Mouse (Mus musculus): ENCODE data around the gene Stxbp1. TPM values are rescaled to one million over a fixed set of nuclear protein-coding genes. Genes with fewer than 3 reads are reported as not detected.

Gene Stxbp1
- total RNA-seq (2021): 10 to 100 TPM; 34.8 to 39.6 TPM

DNA sequence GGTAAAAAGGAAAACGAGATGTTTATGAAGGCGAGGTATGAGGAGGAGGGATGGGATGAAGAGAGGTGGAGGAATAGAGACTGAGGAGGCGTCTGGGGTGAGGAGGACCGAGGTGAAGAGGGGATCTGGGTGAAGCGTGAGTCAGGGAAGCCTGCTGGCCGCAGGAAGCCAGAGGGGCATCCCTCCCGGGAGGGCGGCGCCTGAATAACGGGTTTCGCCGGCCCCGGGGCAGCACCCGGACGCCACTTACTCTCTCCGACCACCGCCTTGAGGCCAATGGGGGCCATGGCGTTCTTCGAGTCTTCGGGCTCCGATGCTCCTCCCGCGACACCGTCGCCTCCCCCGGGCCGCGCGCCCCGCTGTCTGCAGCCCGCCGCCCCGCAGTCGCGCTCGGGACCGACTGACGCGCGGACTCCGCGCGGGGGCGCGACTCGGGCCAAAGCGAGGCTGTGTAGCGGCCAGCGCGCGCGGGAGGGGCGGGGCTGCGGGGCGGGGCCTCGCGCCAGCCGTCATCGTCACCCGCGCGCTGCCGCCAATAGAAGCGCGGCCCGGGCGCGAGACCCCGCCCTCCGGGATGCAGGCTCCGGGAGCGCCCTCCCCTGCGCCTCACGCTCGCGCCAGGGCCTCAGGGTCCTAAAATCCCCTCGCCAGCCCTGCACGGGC, at the start of gene Stxbp1:
Gene Stxbp1 (minus strand): TSS at position 441 of the 663 bp plus-strand sequence.
- peak; percentile 94 for DNase-seq

- no peak for DNase-seq
Observed at GRCm38 (mm10) chr2:32896507-32897147, 49.6 kb upstream of the Stxbp1 start.

- no peak for DNase-seq
Observed at GRCm38 (mm10) chr2:32895606-32896106, 48.6 kb upstream of the Stxbp1 start.

- DNase-seq: no peak
Observed at GRCm38 (mm10) chr2:32894097-32894496, 47.1 kb upstream of the Stxbp1 start.

GRCm38 (mm10) chr2:32892490-32892889, 45.4 kb upstream of the Stxbp1 start:
- DNase-seq: no peak

- no peak for DNase-seq
Observed at GRCm38 (mm10) chr2:32891278-32891677, 44.2 kb upstream of the Stxbp1 start.

GRCm38 (mm10) chr2:32890280-32890679, 43.2 kb upstream of the Stxbp1 start:
- no peak for DNase-seq

GRCm38 (mm10) chr2:32888551-32888950, 41.5 kb upstream of the Stxbp1 start:
- DNase-seq: no peak

GRCm38 (mm10) chr2:32888029-32888428, 41.0 kb upstream of the Stxbp1 start:
- no peak for DNase-seq

DNA sequence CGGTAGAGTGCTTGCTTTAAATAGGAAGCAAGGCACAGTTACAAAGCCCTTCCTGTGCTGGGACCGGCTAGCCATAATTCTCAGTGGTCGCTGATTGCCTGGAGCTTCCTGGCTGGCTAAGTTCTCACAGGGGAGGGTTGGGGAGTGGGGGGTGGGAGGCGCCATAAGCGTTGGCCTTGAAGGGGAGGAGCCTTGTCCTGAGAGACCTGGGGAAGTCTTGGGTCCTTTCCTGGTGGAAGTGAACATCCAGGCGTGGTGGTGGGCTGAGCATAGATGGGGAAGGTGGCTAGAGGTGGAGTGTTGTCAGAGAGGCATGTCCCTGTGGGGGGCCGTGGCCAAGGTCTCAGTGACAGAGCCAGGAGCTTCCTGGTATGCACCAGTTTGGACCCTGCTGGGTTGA, 37.7 kb upstream of the Stxbp1 start:
- DNase-seq: no peak

GRCm38 (mm10) chr2:32882283-32883043, 35.4 kb upstream of the Stxbp1 start:
- peak; percentile 56 for DNase-seq

DNA sequence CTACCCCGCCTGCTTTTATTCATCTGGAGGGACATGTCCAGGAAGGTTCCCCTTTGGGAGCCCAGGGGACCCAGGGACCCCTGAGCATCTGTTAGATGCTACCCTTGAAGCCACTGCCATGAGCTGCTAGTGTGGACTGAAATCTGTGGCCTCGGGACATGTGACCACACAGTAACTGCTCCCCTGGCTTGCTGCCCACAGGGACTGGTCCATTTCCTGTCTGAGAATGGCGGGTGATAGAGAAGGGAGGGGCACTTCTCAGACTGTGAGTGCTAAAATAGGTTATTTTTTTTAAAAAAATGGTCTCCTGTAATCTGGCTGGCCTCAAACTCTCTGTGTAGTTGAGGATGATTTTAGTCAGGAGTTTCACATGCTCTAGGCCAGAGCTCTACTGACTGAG, 34.7 kb upstream of the Stxbp1 start:
- peak; percentile 91 for DNase-seq

GRCm38 (mm10) chr2:32881054-32881453, 34.0 kb upstream of the Stxbp1 start:
- DNase-seq: peak; percentile 40

- DNase-seq: no peak
Observed at GRCm38 (mm10) chr2:32879593-32879992, 32.5 kb upstream of the Stxbp1 start.

DNA sequence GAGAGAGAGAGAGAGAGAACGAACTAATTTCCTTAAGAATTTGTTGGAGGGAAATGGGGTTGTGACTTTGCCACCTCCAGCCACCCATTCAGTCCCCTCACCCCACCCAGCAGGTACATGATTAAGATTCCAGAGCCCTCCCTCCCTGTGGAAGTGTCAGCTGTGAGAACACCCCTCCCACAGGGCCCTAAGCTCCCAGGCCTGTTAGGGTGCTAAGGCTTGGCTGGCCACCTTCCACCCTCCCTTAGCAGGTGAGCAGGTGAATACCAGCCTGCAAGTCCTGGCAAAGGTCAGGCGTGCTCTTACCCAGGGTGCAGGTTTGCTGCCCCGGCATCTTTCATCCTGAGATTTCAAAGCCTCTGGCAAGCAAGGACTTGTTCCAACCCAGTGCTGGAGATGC, 31.4 kb upstream of the Stxbp1 start:
- no peak for DNase-seq

DNA sequence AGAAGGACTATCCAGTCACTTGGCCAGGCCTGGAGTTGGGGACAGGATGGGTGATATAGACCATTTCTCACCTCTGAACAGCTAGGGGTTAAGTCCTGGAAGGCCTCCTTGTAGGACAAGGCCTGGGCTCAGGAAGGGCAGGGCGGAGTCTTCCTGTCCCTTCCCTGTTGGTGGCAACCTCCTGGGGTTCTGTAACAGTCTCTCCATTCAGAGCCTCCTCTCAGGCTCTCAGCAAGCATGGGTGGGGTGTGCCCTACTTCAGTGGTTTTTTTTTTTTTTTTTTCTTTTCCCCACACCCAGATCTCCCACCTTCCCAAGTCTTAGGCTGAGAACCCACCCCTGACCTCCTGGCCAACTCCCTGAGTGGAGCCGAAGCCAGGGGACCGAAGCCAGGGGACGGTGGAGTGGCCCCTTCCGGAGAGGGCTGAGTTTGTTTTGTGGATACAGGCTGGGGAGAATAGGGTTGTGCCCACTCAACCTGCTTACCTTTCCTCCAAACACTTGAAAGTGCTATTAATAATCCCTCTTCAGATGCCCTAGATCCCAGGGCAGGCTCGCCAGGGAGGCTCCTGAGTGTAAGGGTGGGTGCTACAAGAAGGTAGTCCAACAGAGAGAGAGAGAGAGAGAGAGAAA, 30.8 kb upstream of the Stxbp1 start:
- no peak for DNase-seq

- no peak for DNase-seq
Observed at GRCm38 (mm10) chr2:32877303-32877702, 30.3 kb upstream of the Stxbp1 start.

GRCm38 (mm10) chr2:32876490-32877302, 29.7 kb upstream of the Stxbp1 start:
- no peak for DNase-seq

DNA sequence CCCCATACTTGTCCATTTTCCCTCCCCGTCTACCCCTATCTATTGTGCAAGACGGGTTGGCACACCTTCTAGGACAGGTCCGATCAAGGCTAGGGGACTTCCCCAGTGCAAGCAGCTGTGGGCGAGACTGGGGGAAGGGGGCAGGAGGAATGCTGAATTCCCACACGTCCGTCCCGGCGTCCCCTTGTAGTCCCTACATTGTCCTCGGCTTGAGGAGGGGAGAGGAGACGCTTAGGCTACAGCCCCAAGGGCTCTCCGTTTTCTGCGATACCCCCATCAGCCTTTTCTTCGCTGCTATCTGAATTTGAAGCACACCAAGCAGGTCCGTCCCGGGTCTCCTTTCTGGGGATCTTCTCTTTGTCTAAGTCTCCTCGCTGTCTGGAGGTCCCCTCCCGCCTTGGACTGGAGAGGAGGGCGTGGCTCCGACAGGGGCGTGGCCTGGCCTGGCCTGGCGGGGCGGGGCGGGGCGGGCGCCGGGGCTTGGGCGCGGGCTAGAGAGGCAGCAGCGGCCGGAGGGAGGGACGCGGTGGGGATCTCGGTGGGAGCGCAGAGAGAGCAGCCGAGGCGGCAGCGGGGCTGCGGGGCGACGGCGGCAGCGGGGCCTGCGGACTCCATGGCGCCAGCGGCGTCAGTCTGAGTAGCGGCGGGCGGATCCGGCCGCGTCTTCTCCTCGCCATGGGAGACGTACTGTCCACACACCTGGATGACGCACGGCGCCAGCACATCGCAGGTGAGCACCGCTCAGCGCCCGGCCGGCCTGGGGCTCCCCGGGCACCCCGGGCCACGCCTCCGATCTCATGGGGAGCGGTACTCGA, 28.8 kb upstream of the Stxbp1 start, which contains the start of gene Fam129b:
Gene Fam129b (plus strand): TSS at position 440 of the 815 bp plus-strand sequence.
- DNase-seq: peak; percentile 94

DNA sequence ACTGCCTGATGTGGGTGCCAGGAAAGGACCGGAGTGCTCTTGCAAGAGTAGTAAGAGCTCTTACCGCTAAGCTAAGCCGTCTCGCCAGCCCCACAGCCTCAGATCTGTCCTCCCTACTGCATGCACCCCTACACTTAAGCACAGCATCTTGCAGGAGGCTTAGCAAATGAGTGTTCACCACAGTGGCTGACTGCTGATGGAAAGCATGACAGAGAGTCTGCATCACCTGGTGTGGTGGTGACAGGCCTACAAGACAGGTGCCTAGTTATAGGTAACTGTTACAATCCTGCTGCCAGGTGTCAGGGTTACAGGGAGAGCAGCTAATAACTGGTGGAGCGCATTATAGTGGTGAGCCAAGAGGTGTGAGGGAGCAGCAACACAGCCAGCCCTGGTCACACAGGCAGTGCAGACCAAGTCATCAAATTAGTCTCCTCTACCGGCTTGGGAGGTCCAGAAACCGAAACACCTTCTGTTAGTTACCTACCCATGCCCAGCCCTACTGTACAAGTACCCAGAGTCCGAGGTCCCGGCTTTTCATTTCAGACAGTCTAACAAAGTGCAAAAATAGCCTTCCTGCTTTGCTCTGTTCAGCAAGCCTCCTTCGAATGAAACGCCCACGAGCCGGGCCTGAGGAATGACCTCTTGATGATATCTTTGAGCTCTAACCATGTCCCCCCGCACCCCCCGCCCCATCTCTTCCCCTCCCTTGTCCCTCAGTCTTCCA, 28.1 kb upstream of the Stxbp1 start:
- DNase-seq: no peak

Measured in heart, postnatal 4 days (tissue).